In the genomic region with DNA sequence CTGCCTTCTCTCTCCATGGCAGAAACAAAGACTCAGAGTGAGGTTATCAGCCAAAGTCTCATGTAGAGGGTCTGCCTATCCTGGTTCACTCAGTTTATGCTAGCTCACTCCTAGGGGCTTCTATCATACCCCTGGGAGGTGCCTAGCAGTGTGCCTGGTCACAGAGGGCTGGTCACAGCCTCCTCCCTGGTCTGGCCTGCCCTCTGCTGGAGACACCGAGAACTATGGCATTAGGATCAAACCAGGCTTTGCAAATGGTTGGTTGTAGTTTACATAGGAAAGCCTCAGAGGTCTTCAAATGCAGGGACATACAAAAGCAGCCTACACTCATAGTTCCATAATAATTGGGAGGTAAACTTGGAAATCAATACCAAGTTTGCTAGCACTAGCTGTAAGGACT, we compare ENCODE assay signal across 8 mouse cellular contexts. TPM values are rescaled to one million over a fixed set of nuclear protein-coding genes. Genes with fewer than 3 reads are reported as not detected.
DNase-seq lines count a peak whose midpoint lies in the region; ATAC-seq lines count a peak whose summit lies in the region.
"Had no signal": no experiment of that assay in that cellular context is flagged by ENCODE, and none has a peak within 500 bp of the region (broad histone marks: within the 10 kb centered on the region; RNA-seq: fewer than 3 reads in every experiment).

No protein-coding gene starts in this region.

- no peaks in the 10 kb centered on the region for H3K9me3 ChIP-seq in kidney, embryonic 15.5 days (replicated peaks)

- H3K27me3 ChIP-seq in kidney, embryonic 15.5 days: 0 out of 2 replicates have a peak, but pooled peaks cover 2% of the 10 kb centered on the region

- H3K4me1 ChIP-seq in kidney, embryonic 15.5 days: no peaks in the 10 kb centered on the region

- H3K36me3 ChIP-seq in kidney, embryonic 15.5 days: no peaks in the 10 kb centered on the region

- no peak overlapping the region for H3K4me2 ChIP-seq in kidney, embryonic 15.5 days

- peak; percentile 59 for DNase-seq in kidney, adult 18-20 months
- DNase-seq in B cell, adult 2 months: peak; percentile 44 to 51
- DNase-seq in ES-CJ7 (ENCODE audit: low read depth, low spot score): peak; percentile 57
- DNase-seq in cerebellum, adult 9-10 months: peak; percentile 13
- peak; percentile 72 to 74 for DNase-seq in kidney, postnatal 4 days
- peak; percentile 52 to 71 for DNase-seq in right cerebral cortex, adult 2 months (ENCODE audit: low spot score in 2 of 2)

- WGBS in kidney, embryonic 15.5 days: 7% methylated on average over 1 of the region's 1 CpGs

- no peak for ATAC-seq in kidney, embryonic 15.5 days (replicated peaks; ENCODE audit: low FRiP score)

- H3K4me3 ChIP-seq in kidney, embryonic 15.5 days (replicated peaks): no peak overlapping the region

- no peak overlapping the region for H3K27ac ChIP-seq in kidney, embryonic 15.5 days

- H3K9ac ChIP-seq in kidney, embryonic 15.5 days: no peak overlapping the region

RNA-seq across cellular contexts. Expression of gene Tpsb2, which starts 2.4 kb away (rescaled TPM):
- 1.9 and 2.2 TPM in 2 replicates for polyA plus RNA-seq in kidney, embryonic 15.5 days (2015; fragmentation: Nextera tagmentation; extraction: Ambion mirVana)

RNA-seq across cellular contexts. Expression of gene Tpsg1, which starts 5.3 kb away (rescaled TPM):
- 0.47 and 1.5 TPM in 2 replicates for polyA plus RNA-seq in kidney, embryonic 15.5 days (2015; fragmentation: Nextera tagmentation; extraction: Ambion mirVana)

RNA-seq across cellular contexts. Expression of gene Tpsab1, which starts 18.4 kb away (rescaled TPM):
- polyA plus RNA-seq in kidney, embryonic 15.5 days (2015; fragmentation: Nextera tagmentation; extraction: Ambion mirVana): 0.18 and 0.44 TPM in 2 replicates

RNA-seq across cellular contexts. Expression of gene Prss29, which starts 45.3 kb away (rescaled TPM):
- not detected in 2 replicates for polyA plus RNA-seq in kidney, embryonic 15.5 days (2015; fragmentation: Nextera tagmentation; extraction: Ambion mirVana)
- polyA plus RNA-seq: heart, embryonic 16.5 days had no signal

RNA-seq across cellular contexts. Expression of gene Prss28, which starts 55.3 kb away (rescaled TPM):
- polyA plus RNA-seq in kidney, embryonic 15.5 days (2015; fragmentation: Nextera tagmentation; extraction: Ambion mirVana): not detected in 2 replicates
- polyA plus RNA-seq: heart, embryonic 16.5 days had no signal

Comparison
In these comparisons a context has a peak if more than half of its experiments do, and no peak if none do; other contexts are left out.
1. DNase-seq: peak in every context shown above with its lines; median percentile 73 in kidney, postnatal 4 days; 62 in right cerebral cortex, adult 2 months; 59 in kidney, adult 18-20 months; 57 in ES-CJ7; 48 in B cell, adult 2 months; 13 in cerebellum, adult 9-10 months.